Mouse (Mus musculus) kidney, postnatal 36 days (tissue): ENCODE results near the gene Agap2.

Experiments used
- DNase-seq, 2 experiments: peaks; one replicate each; pipeline ENCODE4 v3.0.0; 2021 to 2022; ENCODE audit warnings: mixed read lengths in 2 of 2

Agap2 gene

DNA sequence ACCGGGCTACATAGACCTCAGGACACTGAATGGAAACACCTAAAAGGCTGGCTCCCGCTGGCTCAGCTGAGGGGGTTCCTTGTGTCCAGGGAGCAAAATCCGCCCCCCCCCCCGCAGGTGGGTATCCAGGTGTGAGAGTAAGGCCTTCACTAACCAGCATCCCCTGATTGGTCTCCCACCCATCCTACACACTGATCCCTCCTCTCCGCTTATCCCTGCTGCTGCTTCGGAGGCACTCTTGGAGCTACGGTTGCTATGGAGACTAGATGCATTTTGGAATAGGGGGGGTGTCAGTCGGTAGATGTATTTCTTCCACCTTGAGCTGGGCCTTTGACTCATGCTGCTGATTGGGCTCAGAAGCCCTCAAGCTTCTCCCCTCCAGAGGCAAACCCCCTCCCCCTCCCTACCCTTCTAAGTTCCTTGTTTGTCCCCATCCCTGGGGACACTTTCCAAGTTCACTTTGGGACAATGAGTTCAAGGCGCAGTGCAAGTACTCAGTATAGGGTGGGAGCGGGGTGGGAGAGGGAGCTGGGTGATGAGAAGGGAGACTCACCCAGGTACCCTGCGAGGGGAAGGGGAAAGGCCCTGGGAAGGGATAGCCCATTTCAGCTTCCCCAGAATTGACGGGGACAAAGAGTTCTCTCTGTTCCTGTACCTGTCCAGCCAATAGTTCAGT is 3.1 kb downstream of the Agap2 start:
- no peak for DNase-seq

- peak in 1 of 2 experiments; percentile 54 for DNase-seq
Observed at GRCm38 (mm10) chr10:127078677-127079575, 3.8 kb downstream of the Agap2 start.

- peak in 1 of 2 experiments; percentile 58 for DNase-seq
Observed at GRCm38 (mm10) chr10:127079665-127080391, 4.7 kb downstream of the Agap2 start.

GRCm38 (mm10) chr10:127080901-127081780 is 6.1 kb downstream of the Agap2 start:
- peak in 1 of 2 experiments; percentile 39 for DNase-seq

- DNase-seq, result no peak
Observed at GRCm38 (mm10) chr10:127081996-127082620, 7.0 kb downstream of the Agap2 start.

DNA sequence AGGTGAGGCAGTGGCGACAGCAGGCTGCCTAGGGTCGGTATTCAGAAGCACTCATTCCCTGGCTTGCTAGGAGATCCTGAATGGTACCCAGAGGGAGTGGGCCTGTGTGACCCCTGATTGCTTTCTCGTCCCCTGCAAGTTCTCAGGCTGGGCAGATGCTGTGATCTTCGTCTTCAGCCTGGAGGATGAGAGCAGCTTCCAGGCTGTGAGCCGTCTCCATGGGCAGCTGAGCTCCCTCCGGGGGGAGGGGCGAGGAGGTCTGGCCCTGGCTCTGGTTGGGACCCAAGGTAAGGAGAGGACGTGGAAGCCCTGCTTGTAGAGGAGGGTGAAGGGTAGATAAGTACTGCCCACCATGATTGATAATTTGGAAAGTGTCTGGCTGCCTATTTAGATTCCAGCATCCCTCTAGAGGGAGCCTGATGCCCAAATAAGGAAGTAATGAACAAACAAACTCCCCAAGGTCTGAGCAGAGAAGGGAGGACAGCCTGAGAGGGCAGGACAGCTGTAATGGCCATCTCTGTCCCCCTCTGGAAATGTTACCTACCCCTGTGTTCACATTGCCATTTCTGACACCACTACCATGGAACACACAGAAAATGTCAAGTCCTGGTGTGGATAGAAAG is 8.3 kb downstream of the Agap2 start:
- DNase-seq, result no peak

DNA sequence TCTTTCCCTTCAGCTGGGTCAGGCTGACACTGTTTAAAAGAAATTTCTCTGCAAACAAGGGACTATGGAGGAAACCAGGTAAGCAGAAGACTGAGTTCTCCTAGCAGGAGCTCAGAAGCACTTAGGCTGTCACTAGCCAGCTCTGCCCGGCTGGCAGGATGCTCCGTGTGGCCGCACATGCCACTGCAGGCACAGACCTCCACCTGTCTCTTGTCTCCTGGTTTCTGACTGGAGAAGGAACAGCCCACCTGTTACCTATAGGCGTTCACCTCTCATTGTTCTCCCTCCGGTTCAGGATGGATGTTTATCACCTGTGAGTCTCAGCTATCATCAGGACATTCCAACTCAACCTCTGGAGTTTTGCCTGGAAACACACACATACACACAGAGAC is 8.8 kb downstream of the Agap2 start:
- DNase-seq, result no peak

GRCm38 (mm10) chr10:127085052-127085451 is 10.0 kb downstream of the Agap2 start:
- no peak for DNase-seq

- DNase-seq, result no peak
Observed at GRCm38 (mm10) chr10:127085633-127086032, 10.5 kb downstream of the Agap2 start.

- peak; percentile 73 to 90 for DNase-seq
Observed at GRCm38 (mm10) chr10:127090560-127091411, 15.7 kb downstream of the Agap2 start.

GRCm38 (mm10) chr10:127091507-127092396 is 16.7 kb downstream of the Agap2 start:
- peak in 1 of 2 experiments; percentile 71 for DNase-seq

- DNase-seq, result no peak
Observed at GRCm38 (mm10) chr10:127092742-127093141, 17.7 kb downstream of the Agap2 start.

DNA sequence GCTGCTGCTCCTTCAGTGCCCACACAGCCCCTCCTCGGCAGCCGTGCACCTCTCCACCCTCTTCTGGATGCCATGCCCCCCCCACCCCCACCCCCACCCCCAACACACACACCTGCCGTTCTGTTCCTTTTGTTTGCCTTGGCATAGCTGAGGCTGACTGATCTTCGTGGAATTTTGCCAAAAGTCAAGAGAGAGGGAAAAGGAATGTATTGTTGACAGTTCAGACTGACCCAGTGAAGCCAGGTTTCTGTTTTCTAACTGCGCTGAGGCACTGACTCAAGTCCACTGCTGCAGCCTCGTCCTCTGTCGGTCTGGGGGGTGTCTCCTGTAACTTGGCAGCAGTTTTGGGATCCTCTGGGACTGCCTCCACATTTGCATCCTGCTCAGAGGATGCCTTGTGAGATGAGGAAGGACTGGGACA is 19.3 kb downstream of the Agap2 start:
- DNase-seq, result peak in 1 of 2 experiments; percentile 39

DNA sequence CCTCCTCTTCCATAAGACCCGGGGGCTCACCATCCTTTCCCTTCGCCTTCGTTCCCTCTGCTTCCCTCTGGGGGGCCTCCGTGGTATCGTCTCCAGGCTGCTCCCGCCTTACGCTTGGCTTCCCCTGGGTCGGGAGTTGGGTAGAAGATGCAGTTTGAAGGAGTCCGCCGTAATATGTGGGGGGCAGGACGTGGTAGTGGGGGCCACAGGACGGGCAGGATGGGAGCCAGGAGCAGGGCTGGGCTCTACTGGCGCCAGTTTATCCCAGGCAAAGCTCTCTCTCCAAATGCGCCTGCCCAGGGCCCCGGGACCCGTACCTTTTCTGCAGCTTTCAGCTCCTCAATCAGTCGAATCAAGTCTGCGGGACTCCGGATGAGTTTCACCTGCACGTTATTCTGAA is 23.4 kb downstream of the Agap2 start:
- DNase-seq, result no peak

- DNase-seq, result no peak
Observed at GRCm38 (mm10) chr10:127099191-127099590, 24.1 kb downstream of the Agap2 start.

- DNase-seq, result no peak
Observed at GRCm38 (mm10) chr10:127099868-127100267, 24.8 kb downstream of the Agap2 start.

- DNase-seq, result no peak
Observed at GRCm38 (mm10) chr10:127100414-127100813, 25.3 kb downstream of the Agap2 start.

DNA sequence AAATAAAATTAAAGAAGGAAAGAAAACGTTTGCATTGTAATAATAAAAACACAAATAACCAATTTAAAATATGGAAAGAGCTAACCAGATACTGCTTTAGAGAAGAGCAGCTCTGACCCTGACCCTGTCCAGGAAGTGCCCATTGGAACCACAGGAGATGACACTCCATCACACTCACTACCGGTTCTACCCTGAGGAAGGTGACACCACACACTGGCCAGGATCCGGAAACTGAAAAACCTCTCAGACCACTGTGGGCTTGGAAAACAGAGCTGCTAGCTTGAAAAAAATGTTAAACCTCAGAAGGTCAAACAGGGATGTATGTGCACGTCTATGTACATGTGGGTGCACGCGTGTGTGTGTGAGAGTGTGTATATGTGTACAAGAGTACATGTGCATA is 26.1 kb downstream of the Agap2 start:
- no peak for DNase-seq

GRCm38 (mm10) chr10:127103631-127104030 is 28.5 kb downstream of the Agap2 start:
- DNase-seq, result no peak
